Mouse (Mus musculus) hindbrain, embryonic 14.5 days (tissue): ENCODE measurements around the gene Fkbp2. TPM values are rescaled to one million over a fixed set of nuclear protein-coding genes. Genes with fewer than 3 reads are reported as not detected.
A peak's percentile ranks its signal among the peaks of the same experiment; 100 is the strongest.

Source experiments
- ATAC-seq: fragments of 200-750 bp; cut with Nextera tagmentation; 2 replicates; pipeline ENCODE4 v1.8.0; 2017; ENCODE audit warnings: moderate number of reproducible peaks, mild to moderate bottlenecking, moderate TSS enrichment, moderate library complexity; ENCODE audit not compliant: low FRiP score
- DNase-seq: peaks from one replicate; pipeline ENCODE4 v3.0.0-alpha.2; 2015; ENCODE audit warnings: low spot score
- H3K27ac ChIP-seq: fragments of 300-500 bp; sonication (generic); 2 replicates; pipeline ENCODE4 v1.5.1; 2014; ENCODE audit warnings: mild to moderate bottlenecking, moderate library complexity
- H3K27me3 ChIP-seq: fragments of 300-500 bp; sonication (generic); 2 replicates; pipeline ENCODE4 v1.6.1; 2014; ENCODE audit warnings: mild to moderate bottlenecking, low read length, mixed read lengths; ENCODE audit not compliant: control insufficient read depth, insufficient read depth
- H3K36me3 ChIP-seq: fragments of 300-500 bp; sonication (generic); replicated peaks from 2 replicates; pipeline ENCODE4 v1.6.1; 2014; ENCODE audit not compliant: control insufficient read depth, insufficient read depth
- H3K4me1 ChIP-seq: fragments of 300-500 bp; sonication (generic); replicated peaks from 2 replicates; pipeline ENCODE4 v1.6.1; 2014; ENCODE audit warnings: antibody characterized with exemption, low read length, mixed read lengths; ENCODE audit not compliant: control insufficient read depth, insufficient read depth
- H3K4me2 ChIP-seq: fragments of 300-500 bp; sonication (generic); replicated peaks from 2 replicates; pipeline ENCODE4 v1.6.1; 2014; ENCODE audit warnings: mild to moderate bottlenecking, moderate library complexity
- H3K4me3 ChIP-seq: fragments of 300-500 bp; sonication (generic); replicated peaks from 2 replicates; pipeline ENCODE4 v1.5.1; 2014; ENCODE audit warnings: mild to moderate bottlenecking, low read length
- H3K9ac ChIP-seq: fragments of 300-500 bp; sonication (generic); 2 replicates; pipeline ENCODE4 v1.6.1; 2014
- H3K9me3 ChIP-seq: fragments of 300-500 bp; sonication (generic); 2 replicates; pipeline ENCODE4 v1.6.1; 2016; ENCODE audit warnings: low read length; ENCODE audit not compliant: control insufficient read depth
- WGBS: fragments of 180-500 bp; shearing (Covaris S2); extraction: QIAGEN DNeasy Blood & Tissue Kit; methylation state at CpG from one replicate; pipeline ENCODE4 v1.1.7; 2014; 5-methylcytosine and 5-hydroxymethylcytosine counted together
- polyA plus RNA-seq: library from polyadenylated mRNA; unstranded; fragments of >200 nt; fragmentation: Nextera tagmentation; extraction: Ambion mirVana; gene quantifications from 2 replicates; pipeline ENCODE4 v1.2.1, GENCODE M21; 2014

The Fkbp2 gene
- polyA plus RNA-seq, 1 experiment from 2014 or later, result 101 TPM

GRCm38 (mm10) chr19:6956461-6956860 is 23.8 kb downstream of the Fkbp2 start:
- no peaks in the 10 kb centered on the region for H3K9me3 ChIP-seq
- H3K27me3 ChIP-seq, result no peaks in the 10 kb centered on the region
- no peak overlapping the region for H3K9ac ChIP-seq
- WGBS, result 83% methylated on average over 10 of the region's 10 CpGs
- no peak overlapping the region for H3K27ac ChIP-seq
- DNase-seq (no peak), ATAC-seq (no peak)
- H3K36me3 ChIP-seq, result peaks cover 19% of the 10 kb centered on the region; the same call in 1 of the 2 replicates
- H3K4me1 ChIP-seq, result peaks cover 9% of the 10 kb centered on the region
- H3K4me2 ChIP-seq, result no peak overlapping the region
- H3K4me3 ChIP-seq, result no peak overlapping the region

- 90% methylated on average over 7 of the region's 7 CpGs for WGBS
- Histone ChIP-seq H3K27me3 (no peaks in the 10 kb centered on the region), H3K4me3 (no peak overlapping the region), H3K27ac (no peak overlapping the region), H3K36me3 (peaks cover 19% of the 10 kb centered on the region; the same call in 1 of the 2 replicates), H3K9me3 (no peaks in the 10 kb centered on the region), H3K9ac (no peak overlapping the region), H3K4me1 (peaks cover 9% of the 10 kb centered on the region), H3K4me2 (no peak overlapping the region)
- DNase-seq, result no peak
- ATAC-seq, result no peak
These were observed 24.9 kb downstream of the Fkbp2 start for GRCm38 (mm10) chr19:6955424-6955823.

- no peaks in the 10 kb centered on the region for H3K9me3 ChIP-seq
- DNase-seq (no peak), ATAC-seq (no peak)
- no peak overlapping the region for H3K4me3 ChIP-seq
- no peak overlapping the region for H3K27ac ChIP-seq
- H3K4me2 ChIP-seq, result no peak overlapping the region
- H3K36me3 ChIP-seq, result 0 out of 2 replicates have a peak, but pooled peaks cover 19% of the 10 kb centered on the region
- peaks cover 19% of the 10 kb centered on the region for H3K4me1 ChIP-seq
- H3K27me3 ChIP-seq, result no peaks in the 10 kb centered on the region
- H3K9ac ChIP-seq, result no peak overlapping the region
- 60% methylated on average over 9 of the region's 9 CpGs for whole genome bisulfite sequencing
These were observed 26.3 kb downstream of the Fkbp2 start for GRCm38 (mm10) chr19:6954046-6954445.

GRCm38 (mm10) chr19:6952712-6953037 is 27.6 kb downstream of the Fkbp2 start:
- no peak for DNase-seq
- WGBS, result 41% methylated on average over 3 of the region's 3 CpGs
- peak overlapping the region; percentile 63 for H3K9ac ChIP-seq
- peak overlapping the region; percentile 47; the same call in 1 of the 2 replicates for H3K4me3 ChIP-seq
- no peaks in the 10 kb centered on the region for H3K9me3 ChIP-seq
- ATAC-seq, result no peak
- no peaks in the 10 kb centered on the region for H3K27me3 ChIP-seq
- H3K4me1 ChIP-seq, result peaks cover 19% of the 10 kb centered on the region
- peak overlapping the region; percentile 90; the same call in 1 of the 2 replicates for H3K27ac ChIP-seq
- peak overlapping the region; percentile 93 for H3K4me2 ChIP-seq
- peaks cover 13% of the 10 kb centered on the region; the same call in 1 of the 2 replicates for H3K36me3 ChIP-seq

- peak overlapping the region; percentile 47 for H3K4me3 ChIP-seq
- peak; percentile 55 for DNase-seq
- H3K36me3 ChIP-seq, result peaks cover 14% of the 10 kb centered on the region; the same call in 1 of the 2 replicates
- no peaks in the 10 kb centered on the region for H3K9me3 ChIP-seq
- H3K4me1 ChIP-seq, result peaks cover 19% of the 10 kb centered on the region
- H3K4me2 ChIP-seq, result peak overlapping the region; percentile 93
- H3K27me3 ChIP-seq, result no peaks in the 10 kb centered on the region
- peak overlapping the region; percentile 63 for H3K9ac ChIP-seq
- H3K27ac ChIP-seq, result peak overlapping the region; percentile 90
- 4% methylated on average over 31 of the region's 31 CpGs for whole genome bisulfite sequencing
- peak; percentile 13; the same call in 1 of the 2 replicates for ATAC-seq
These were observed 28.1 kb downstream of the Fkbp2 start for GRCm38 (mm10) chr19:6951994-6952711.

GRCm38 (mm10) chr19:6951381-6951968 is 28.8 kb downstream of the Fkbp2 start:
- H3K27ac ChIP-seq, result peak overlapping the region; percentile 90
- H3K36me3 ChIP-seq, result peaks cover 16% of the 10 kb centered on the region; the same call in 1 of the 2 replicates
- under 1% methylated on average over 35 of the region's 35 CpGs for WGBS
- H3K9ac ChIP-seq, result peak overlapping the region; percentile 63
- ATAC-seq (peak; percentile 80), DNase-seq (peak; percentile 89)
- no peaks in the 10 kb centered on the region for H3K9me3 ChIP-seq
- H3K27me3 ChIP-seq, result no peaks in the 10 kb centered on the region
- peaks cover 19% of the 10 kb centered on the region for H3K4me1 ChIP-seq
- peak overlapping the region; percentile 93 for H3K4me2 ChIP-seq
- H3K4me3 ChIP-seq, result peak overlapping the region; percentile 47

GRCm38 (mm10) chr19:6950613-6951153 is 29.6 kb downstream of the Fkbp2 start:
- WGBS, result under 1% methylated on average over 28 of the region's 28 CpGs
- peak; percentile 78 for DNase-seq
- peak overlapping the region; percentile 63 for H3K9ac ChIP-seq
- peak overlapping the region; percentile 93 for H3K4me2 ChIP-seq
- peak; percentile 36 for ATAC-seq
- no peaks in the 10 kb centered on the region for H3K9me3 ChIP-seq
- peaks cover 17% of the 10 kb centered on the region; the same call in 1 of the 2 replicates for H3K36me3 ChIP-seq
- peak overlapping the region; percentile 47 for H3K4me3 ChIP-seq
- H3K27me3 ChIP-seq, result no peaks in the 10 kb centered on the region
- peak overlapping the region; percentile 90 for H3K27ac ChIP-seq
- H3K4me1 ChIP-seq, result peaks cover 19% of the 10 kb centered on the region

GRCm38 (mm10) chr19:6949951-6950350 is 30.4 kb downstream of the Fkbp2 start:
- Histone ChIP-seq H3K9me3 (no peaks in the 10 kb centered on the region), H3K4me3 (peak overlapping the region; percentile 47), H3K4me2 (peak overlapping the region; percentile 93), H3K36me3 (peaks cover 16% of the 10 kb centered on the region), H3K4me1 (peaks cover 19% of the 10 kb centered on the region), H3K9ac (peak overlapping the region; percentile 63), H3K27ac (peak overlapping the region; percentile 90; the same call in 1 of the 2 replicates), H3K27me3 (no peaks in the 10 kb centered on the region)
- ATAC-seq, result no peak
- no peak for DNase-seq
- 43% methylated on average over 5 of the region's 5 CpGs for WGBS

- no peak overlapping the region for H3K4me3 ChIP-seq
- peak overlapping the region; percentile 93 for H3K4me2 ChIP-seq
- no peaks in the 10 kb centered on the region for H3K27me3 ChIP-seq
- H3K36me3 ChIP-seq, result peaks cover 17% of the 10 kb centered on the region
- 88% methylated on average over 5 of the region's 5 CpGs for WGBS
- H3K4me1 ChIP-seq, result peaks cover 19% of the 10 kb centered on the region
- H3K27ac ChIP-seq, result no peak overlapping the region
- ATAC-seq, result no peak
- DNase-seq, result no peak
- peak overlapping the region; percentile 63; the same call in 1 of the 2 replicates for H3K9ac ChIP-seq
- no peaks in the 10 kb centered on the region for H3K9me3 ChIP-seq
These were observed 30.8 kb downstream of the Fkbp2 start for GRCm38 (mm10) chr19:6949532-6949931.
